Mouse (Mus musculus) heart, postnatal 14 days (tissue): Measurements from ENCODE around the gene Rab1a. TPM values are rescaled to one million over a fixed set of nuclear protein-coding genes. Genes with fewer than 3 reads are reported as not detected.
"Not testable (repeated sequence)": the region's sequence is repeated elsewhere in the genome, so short reads cannot be mapped to it uniquely, and the experiment has no call there.

Experiments used
- DNase-seq, 2 experiments: peaks; one replicate each; pipeline ENCODE4 v3.0.0; 2021 to 2022
- intact Hi-C: fragments of 180-260 bp; cut with DNase I; formaldehyde crosslinking; loops from one replicate; pipeline ENCODE4 v1.15.1; 2025
- total RNA-seq, 2 experiments: library from RNA; stranded (reverse); gene quantifications; 2 replicates each; pipeline ENCODE4 v1.2.3; 2021

The Rab1a gene
- total RNA-seq, 2 experiments from 2014 or later = 134 to 141 TPM

- DNase-seq = no peak
- intact Hi-C loops = no loop called here
Observed at GRCm38 (mm10) chr11:20211838-20212237, 10.6 kb downstream of the Rab1a start.

GRCm38 (mm10) chr11:20214779-20215178 is 13.5 kb downstream of the Rab1a start:
- intact Hi-C loops = no loop called here
- no peak for DNase-seq

DNA sequence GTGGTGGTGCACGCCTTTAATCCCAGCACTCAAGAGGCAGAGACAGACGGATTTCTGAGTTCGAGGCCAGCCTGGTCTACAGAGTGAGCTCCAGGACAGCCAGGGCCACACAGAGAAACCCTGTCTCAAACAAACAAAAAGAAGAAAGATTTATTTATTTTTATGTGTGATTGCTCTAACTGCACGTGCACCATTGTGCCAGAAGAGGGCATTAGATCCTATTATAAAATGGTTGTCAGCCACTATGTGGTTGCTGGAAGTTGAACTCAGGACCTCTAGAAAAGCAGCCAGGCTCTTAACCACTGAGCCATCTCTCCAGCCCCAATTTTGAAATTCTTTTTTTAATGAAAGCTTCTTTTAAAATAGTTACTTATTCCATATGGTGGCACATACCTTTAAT is 15.2 kb downstream of the Rab1a start:
- no peak for DNase-seq
- intact Hi-C loops = no loop called here

DNA sequence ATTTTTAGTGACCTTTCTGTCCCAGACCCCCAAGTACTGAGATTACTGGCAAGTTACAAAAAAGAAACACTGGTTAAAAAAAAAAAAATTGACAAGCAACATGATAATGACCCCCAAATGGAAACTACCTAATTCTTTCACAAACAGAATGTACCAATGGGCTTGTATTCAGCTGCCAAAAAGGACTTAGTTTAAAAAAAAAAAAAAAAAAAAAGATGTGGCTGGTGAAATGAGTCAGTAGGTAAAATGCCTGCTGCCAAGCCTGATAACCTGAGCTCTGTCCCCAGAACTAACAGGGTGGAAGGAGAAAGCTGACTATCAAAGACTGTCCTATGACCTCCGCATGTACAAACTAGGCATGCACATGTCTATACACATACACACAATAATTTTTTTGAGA is 16.0 kb downstream of the Rab1a start:
- intact Hi-C loops = no loop called here
- DNase-seq = no peak

DNA sequence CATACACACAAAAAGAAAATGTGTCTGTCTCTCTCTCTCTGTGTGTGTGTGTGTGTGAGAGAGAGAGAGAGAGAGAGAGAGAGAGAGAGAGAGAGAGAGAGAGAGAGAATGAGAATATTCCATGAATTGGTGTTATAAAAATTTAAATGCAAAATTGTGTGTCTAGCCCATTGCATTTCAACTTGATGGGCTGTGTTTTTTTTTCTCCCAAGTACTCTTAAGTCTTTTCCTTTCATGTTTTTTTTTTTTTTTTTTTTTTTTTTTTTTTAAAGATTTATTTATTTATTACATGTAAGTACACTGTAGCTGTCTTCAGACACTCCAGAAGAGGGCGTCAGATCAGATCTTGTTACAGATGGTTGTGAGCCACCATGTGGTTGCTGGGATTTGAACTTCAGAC is 20.4 kb downstream of the Rab1a start:
- intact Hi-C loops, DNase-seq: not testable (repeated sequence)

GRCm38 (mm10) chr11:20224196-20224595 is 23.0 kb downstream of the Rab1a start:
- intact Hi-C loops = no loop called here

DNA sequence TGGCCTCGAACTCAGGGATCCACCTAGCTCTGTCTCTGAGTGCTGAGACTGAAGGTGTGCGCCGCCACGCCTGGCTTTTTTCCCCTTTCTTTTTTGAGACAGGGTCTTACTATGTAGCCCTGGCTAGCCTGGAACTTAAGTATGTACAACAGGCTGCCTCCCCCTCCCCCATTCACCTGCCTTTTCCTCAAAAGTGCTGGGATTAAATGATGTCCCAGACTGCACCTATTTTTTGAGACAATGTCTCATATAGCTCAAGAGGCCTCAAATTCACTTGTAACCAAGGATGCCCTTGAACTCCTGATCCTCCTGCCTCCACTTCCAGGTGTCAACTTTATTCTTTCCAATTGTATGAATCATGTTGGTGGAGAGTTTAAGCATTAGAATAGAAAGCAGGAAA is 24.7 kb downstream of the Rab1a start:
- DNase-seq = no peak
- intact Hi-C loops = no loop called here

More at GRCm38 (mm10) chr11:20224196-20224595, 23.0 kb downstream of the Rab1a start:
- no peak for DNase-seq

- intact Hi-C loops = no loop called here
- DNase-seq = no peak
Observed at GRCm38 (mm10) chr11:20228666-20229065, 27.4 kb downstream of the Rab1a start.

DNA sequence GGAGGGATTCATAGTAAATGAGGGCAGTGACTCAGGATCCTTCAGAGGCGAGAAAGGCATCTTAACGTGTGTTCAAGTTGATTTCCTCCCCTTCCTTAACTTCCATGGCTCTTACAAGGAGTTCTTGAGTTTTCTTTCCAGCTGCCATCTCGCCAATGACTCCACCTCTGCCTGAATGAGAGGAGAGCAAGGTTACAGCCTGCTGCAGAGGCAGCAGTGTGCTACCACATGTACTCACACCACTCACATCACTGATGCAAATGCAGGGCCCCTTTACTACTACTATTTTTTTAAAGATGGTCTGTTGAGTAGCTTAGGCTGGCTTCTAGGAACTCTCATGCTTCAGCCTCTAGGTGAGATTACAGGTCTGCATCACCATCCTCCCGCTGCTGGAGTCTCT is 28.1 kb downstream of the Rab1a start:
- intact Hi-C loops = no loop called here
- DNase-seq = no peak

- no peak for DNase-seq
- intact Hi-C loops = loop anchor here (10.0 kb wide), 1 partner anchor 305 kb away; the partner anchor contains the start of gene Spred2
Observed at GRCm38 (mm10) chr11:20230286-20230685, 29.1 kb downstream of the Rab1a start.

- intact Hi-C loops = loop anchor here (10.0 kb wide), 1 partner anchor 307 kb away; the partner anchor contains the start of gene Spred2
- DNase-seq = peak; percentile 65 to 69
Observed at GRCm38 (mm10) chr11:20231128-20231878, 30.1 kb downstream of the Rab1a start.

GRCm38 (mm10) chr11:20232016-20232755 is 31.0 kb downstream of the Rab1a start:
- intact Hi-C loops = loop anchor here (10.0 kb wide), 1 partner anchor 307 kb away; the partner anchor contains the start of gene Spred2

DNA sequence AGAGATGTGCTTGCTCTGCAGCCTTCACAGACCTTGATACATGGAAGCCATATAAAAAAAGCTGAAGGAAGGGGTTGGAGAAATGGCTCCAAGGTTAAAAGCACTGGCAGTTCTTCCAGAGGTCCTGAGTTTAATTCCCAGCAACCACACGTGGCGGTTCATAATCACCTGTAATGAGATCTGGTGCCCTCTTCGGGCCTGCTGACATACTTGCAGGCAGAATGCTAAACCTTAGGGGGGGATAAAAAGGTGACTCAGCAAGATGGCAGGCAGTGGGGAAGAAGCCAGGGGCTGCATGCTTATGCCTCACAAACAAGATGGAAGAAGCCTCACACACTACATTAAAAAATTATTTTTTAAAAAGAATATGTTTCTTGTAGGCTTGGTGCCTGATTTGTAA is 33.0 kb downstream of the Rab1a start:
- intact Hi-C loops = loop anchor here (10.0 kb wide), 1 partner anchor 309 kb away; the partner anchor contains the start of gene Spred2
- no peak for DNase-seq

More at GRCm38 (mm10) chr11:20232016-20232755, 31.0 kb downstream of the Rab1a start:
- DNase-seq = no peak

- intact Hi-C loops = loop anchor here (10.0 kb wide), 1 partner anchor 312 kb away; the partner anchor contains the start of gene Spred2
Observed at GRCm38 (mm10) chr11:20237018-20237417, 35.8 kb downstream of the Rab1a start.

GRCm38 (mm10) chr11:20237976-20238375 is 36.7 kb downstream of the Rab1a start:
- intact Hi-C loops = loop anchor here (10.0 kb wide), 1 partner anchor 313 kb away; the partner anchor contains the start of gene Spred2
- DNase-seq = no peak

More at GRCm38 (mm10) chr11:20237018-20237417, 35.8 kb downstream of the Rab1a start:
- DNase-seq = no peak

- peak in 1 of 2 experiments; percentile 44 for DNase-seq
- intact Hi-C loops = loop anchor here (10.0 kb wide), 1 partner anchor 315 kb away; the partner anchor contains the start of gene Spred2
Observed at GRCm38 (mm10) chr11:20239279-20239861, 38.1 kb downstream of the Rab1a start.

- no peak for DNase-seq
- intact Hi-C loops = no loop called here
Observed at GRCm38 (mm10) chr11:20240331-20240730, 39.1 kb downstream of the Rab1a start.

GRCm38 (mm10) chr11:20241311-20241710 is 40.1 kb downstream of the Rab1a start:
- no peak for DNase-seq
- intact Hi-C loops = no loop called here

GRCm38 (mm10) chr11:20242366-20243056 is 41.3 kb downstream of the Rab1a start:
- no peak for DNase-seq
- intact Hi-C loops = loop anchor here (2.0 kb wide), 1 partner anchor 38 kb away; no protein-coding TSS in a partner anchor
